Mouse (Mus musculus): Measurements from ENCODE around the gene Dmrta2.

The Dmrta2 gene

GRCm38 (mm10) chr4:109977148-109978067 is at the start of gene Dmrta2:
TSS of gene Dmrta2 (plus strand) at chr4:109978053.
- peak; percentile 85 for DNase-seq (ENCODE audit: low read depth, low spot score)

- DNase-seq (ENCODE audit: low read depth, low spot score), result no peak
Observed at GRCm38 (mm10) chr4:109929058-109929457, 48.8 kb upstream of the Dmrta2 start.

DNA sequence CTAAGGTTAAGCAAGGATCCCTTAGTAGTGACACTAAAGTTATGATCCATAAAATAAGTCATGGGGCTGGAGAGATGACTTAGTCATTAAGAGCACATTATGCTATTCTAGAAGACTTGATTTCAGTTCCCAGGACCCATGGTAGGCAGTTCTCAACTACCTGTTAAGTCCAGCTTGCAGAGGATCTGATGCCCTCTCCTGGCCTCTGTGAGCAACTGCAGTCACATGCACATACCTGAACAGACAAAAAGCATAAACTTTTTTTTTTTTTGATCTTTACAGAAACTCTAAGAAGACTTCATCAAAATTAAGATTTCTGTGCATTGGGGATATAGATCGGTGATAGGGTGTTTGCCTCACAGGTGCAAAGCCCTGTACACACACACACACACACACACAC is 47.4 kb upstream of the Dmrta2 start:
- no peak for DNase-seq (ENCODE audit: low read depth, low spot score)

DNA sequence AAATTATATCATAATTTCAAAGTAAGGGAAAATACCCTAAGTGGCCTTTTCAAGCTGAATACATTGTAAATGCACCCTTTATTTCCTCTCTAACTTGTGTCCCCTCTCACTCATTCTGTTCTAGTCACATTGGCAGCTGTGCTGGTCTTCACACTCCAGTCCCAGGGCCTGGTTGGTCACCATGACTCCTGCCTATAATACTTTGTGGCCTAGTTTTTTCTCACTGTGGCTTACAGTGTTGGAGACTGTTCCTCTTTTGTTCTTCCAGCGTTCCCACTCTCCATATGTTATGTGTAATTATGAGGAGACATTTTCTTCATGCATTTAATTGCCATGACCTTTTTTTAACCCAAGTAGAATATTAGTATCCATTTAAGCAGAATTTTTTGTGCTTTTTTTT is 46.9 kb upstream of the Dmrta2 start:
- DNase-seq (ENCODE audit: low read depth, low spot score), result no peak

DNA sequence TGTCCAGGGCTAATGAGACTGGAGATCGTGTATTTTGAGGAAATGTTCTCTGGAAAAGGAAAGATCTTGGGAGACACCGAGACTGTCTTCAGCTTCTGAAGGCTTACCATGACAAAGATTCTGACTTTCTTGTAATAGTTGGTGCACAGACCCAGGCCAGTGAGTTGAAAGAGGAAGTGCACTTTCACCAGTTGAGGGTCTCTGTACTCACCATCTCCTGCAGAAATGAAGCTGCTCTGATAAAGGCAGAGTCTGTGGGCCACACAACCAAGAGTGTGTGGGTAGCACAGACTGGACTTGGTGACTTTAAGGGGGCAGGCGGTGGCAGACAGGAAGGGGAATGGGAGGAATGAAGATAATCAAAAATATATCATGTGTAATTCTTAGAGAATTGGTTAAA is 41.3 kb upstream of the Dmrta2 start:
- no peak for DNase-seq (ENCODE audit: low read depth, low spot score)

DNA sequence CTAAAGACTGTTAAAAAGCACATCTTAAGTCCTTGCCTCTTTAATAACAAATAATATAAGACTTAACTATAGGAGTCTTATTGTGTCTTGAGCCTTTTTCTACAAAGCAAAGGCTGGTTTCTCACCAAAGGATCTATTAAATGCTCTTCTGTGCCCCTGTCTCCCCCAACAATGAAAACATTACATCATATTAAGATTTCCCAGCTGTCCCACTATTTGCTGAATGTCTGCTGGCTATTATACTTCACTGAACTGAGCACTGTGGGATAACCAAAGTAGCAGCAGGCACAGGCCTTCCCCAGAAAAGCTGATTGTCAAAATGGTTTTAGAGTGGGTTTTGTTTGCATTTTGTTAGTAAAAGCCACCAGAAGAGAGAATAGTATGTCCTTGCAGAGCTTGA is 38.6 kb upstream of the Dmrta2 start:
- DNase-seq (ENCODE audit: low read depth, low spot score), result no peak

DNA sequence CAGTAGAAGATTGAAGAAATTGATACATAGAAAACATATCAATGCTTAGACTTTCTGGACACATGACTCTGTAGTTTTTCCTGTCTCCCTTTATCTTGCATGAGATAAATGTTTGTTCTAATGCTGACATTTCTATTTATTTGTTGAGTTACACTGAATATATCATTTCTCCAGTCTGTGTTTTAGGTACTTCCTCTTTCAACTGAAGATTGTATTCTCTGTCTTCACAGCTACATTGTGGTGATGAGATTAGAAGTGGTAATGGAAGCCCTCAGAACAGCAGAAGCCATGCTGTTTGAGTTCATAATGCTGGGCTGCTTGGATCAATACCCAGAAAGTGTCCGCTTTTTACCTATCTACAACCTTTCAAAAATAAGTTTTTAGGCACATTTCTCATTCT is 32.3 kb upstream of the Dmrta2 start:
- DNase-seq (ENCODE audit: low read depth, low spot score), result no peak

GRCm38 (mm10) chr4:109949307-109949706 is 28.5 kb upstream of the Dmrta2 start:
- no peak for DNase-seq (ENCODE audit: low read depth, low spot score)

DNA sequence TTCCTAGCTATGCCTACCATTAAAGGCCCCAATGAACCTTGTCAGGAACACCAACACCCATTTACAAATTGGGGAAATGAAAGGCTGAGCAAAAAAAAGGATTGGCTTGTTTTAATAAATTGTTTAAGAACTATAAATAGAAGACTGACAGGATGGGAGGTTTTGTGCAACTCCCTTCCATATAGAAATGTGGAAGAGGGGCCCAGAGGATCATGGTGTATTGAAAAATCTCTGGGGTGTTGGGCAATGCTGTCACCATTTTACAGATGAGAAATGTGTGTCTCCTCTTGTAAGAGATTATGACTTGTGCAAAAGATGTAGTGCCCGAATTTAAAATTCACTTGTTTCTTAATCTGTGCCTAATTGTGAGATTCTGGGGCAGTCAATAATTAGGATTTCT is 24.3 kb upstream of the Dmrta2 start:
- DNase-seq (ENCODE audit: low read depth, low spot score), result no peak

GRCm38 (mm10) chr4:109960201-109960935 is 17.5 kb upstream of the Dmrta2 start:
- DNase-seq (ENCODE audit: low read depth, low spot score), result no peak

DNA sequence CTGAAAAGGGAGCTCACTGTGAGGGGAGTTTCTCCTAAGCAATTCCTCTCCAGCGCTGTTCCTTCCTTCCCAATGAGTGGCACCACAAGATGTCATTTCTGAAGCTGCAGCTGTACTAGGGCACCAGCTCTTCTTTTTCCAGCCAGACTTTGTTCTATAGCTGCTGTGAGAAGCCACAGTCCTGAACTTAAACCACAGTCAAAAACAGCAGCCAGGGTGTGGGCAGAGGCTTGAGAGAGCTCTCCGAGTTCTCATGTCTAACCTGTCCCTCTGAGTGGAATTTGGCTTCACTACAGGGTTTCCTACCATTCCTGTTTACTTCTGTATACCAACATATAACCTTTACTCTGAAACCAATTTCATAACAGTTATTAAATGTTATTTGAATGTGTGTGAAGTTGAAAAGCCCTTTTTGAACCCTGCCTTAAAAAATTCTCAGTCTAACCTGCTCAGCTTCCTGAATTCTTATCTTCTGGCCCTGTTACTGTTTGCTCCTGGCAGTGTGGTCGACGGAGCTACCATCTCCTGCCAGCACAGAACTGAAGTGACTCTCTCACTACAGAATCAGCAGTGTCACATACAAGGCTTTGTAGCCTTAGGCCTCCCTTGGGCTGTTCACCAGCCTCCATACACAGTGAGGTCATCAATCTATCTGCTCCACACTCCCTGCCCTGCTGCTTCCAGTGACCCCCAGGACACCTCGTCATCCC is 14.1 kb upstream of the Dmrta2 start:
- DNase-seq (ENCODE audit: low read depth, low spot score), result no peak

DNA sequence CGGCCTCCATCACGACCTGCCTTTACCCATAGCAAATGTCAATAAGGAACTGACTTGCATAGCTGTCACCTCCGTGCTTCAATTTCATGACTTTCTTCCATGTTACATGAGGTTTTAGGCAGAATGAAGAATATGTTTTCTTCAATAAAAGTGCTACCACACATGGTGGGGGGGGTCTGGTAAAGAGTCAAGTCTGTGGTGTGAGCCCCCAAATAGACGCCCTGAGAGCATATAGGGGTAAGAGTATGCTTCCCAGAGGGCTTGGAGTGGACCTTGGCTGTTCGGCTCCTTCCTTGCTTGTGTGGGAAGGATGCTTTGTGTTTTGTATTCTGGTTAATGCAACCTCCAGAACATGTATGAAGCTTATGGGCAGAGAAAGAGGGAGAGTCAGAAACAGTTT is 8.3 kb upstream of the Dmrta2 start:
- DNase-seq (ENCODE audit: low read depth, low spot score), result no peak

DNA sequence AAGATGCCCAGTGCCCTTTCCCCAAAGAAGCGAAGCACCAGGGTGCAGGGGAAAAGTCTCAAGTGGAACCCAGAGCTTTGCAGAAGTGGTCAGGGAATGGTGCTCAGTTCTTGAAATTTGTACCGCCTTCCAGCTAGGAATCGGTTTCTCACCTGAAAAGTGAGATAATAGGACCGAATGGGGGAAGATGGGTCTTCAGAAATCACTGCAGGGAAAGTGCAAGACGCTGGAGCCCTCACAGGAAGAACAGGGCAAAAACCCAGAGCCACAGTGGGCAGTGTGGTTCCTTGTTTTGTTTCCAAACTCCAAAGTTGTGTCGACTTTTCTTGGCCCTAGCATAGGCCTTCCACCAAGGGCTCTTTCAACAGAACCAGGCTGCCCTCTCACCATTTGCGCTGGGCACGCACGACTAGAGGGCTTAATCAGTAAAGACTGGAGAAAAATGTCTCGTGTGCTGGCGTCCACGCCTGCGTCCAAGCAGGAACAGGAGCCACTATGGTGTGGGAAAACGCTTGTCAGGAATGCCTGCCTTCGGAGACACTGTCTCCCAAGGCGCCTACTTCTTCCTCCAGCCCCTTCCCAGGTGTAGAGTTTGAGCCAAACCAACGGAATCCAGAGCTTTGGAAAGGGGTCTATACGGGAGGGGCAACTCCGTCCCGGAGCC is 3.7 kb upstream of the Dmrta2 start:
- no peak for DNase-seq (ENCODE audit: low read depth, low spot score)

- DNase-seq (ENCODE audit: low read depth, low spot score), result no peak
Observed at GRCm38 (mm10) chr4:109974655-109975380, 3.0 kb upstream of the Dmrta2 start.

- no peak for DNase-seq (ENCODE audit: low read depth, low spot score)
Observed at GRCm38 (mm10) chr4:109975381-109976240, 2.2 kb upstream of the Dmrta2 start.

- DNase-seq (ENCODE audit: low read depth, low spot score), result peak; percentile 26
Observed at GRCm38 (mm10) chr4:109976273-109977147, 1.3 kb upstream of the Dmrta2 start.

DNA sequence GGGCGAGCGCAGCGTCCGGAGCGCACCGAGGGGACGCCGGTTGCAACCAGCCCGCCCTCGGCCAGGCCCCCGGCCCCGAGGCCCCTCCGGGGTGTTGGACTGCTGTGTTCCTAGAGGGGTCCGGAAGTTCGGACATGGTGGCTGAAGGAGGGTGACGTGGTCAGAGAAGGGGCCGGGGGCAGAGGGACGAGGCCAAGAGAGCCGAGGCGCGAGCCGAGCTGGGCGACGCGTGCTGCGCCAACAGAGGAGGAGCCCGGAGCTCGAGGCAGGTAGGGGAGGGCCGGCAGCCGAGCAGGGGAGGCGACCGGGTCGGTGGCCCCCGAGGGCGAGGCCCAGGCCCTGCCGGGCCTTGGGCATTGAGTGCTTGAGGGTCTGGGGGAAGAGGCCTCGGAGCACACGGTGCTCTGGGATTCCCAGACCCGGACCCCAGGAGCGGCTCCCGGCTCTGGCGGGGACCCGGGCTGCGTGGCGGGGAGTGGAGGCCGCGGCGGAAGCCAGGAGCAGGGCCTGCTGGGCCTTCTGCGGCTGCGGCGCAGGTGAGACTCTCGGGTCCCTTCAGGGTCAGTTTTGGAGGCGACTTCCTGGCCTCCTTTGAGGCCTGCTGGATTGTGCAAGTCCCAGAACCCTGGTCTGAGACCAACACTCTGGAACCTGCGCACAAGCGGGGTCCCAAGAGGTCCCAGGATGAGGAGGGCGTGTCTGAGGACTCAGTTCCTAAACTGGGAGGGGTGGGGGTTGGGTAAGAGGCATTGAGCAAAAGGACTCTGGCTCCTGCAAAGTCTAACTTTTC is 410 bp downstream of the Dmrta2 start:
- peak; percentile 12 for DNase-seq (ENCODE audit: low read depth, low spot score)

- DNase-seq (ENCODE audit: low read depth, low spot score), result no peak
Observed at GRCm38 (mm10) chr4:109978858-109979340, 1.0 kb downstream of the Dmrta2 start.

Data from mesoderm, embryonic 11.5 days (tissue).